Mouse (Mus musculus): Measurements from ENCODE around the gene Tmem35b.

Tmem35b gene

DNA sequence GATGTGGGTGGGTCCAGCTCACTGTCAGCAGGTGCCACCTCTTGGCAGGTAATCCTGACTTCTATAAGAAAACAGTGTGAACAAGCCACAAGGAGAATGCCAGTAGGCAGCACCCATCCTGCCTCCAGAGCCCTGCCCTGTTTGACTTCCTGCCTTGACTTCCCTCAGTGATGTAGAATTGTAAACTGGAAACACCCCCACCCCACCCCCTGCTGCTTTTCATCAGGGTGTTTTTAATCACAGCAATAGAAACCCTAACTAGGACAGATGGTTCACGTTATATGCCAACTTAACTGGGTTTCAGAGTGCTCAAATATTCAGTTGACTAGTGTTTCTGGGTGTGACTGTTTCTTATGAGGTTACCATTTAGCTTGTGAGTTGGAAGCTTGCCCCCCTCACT, 29.9 kb downstream of the Tmem35b start:
- Histone ChIP-seq H3K36me3 (ENCODE audit: insufficient read depth, low read length) (no peaks in the 10 kb centered on the region), H3K27me3 (ENCODE audit: insufficient read depth, low read length) (no peaks in the 10 kb centered on the region), H3K9me3 (ENCODE audit: low read length) (no peaks in the 10 kb centered on the region), H3K4me3 (replicated peaks; ENCODE audit: low read length) (no peak overlapping the region), H3K4me1 (replicated peaks; ENCODE audit: low read depth, low read length) (peaks cover 56% of the 10 kb centered on the region)
- TF ChIP-seq POU5F1 (IDR thresholded peaks at IDR 0.05; ENCODE audit: borderline replicate concordance, low read length) (no peak), CTCF (conservative IDR thresholded peaks at IDR 0.05; ENCODE audit: low read length) (no peak), NANOG (IDR thresholded peaks at IDR 0.05; ENCODE audit: borderline replicate concordance, low read length) (no peak; the same call in 1 of the 2 replicates)

DNA sequence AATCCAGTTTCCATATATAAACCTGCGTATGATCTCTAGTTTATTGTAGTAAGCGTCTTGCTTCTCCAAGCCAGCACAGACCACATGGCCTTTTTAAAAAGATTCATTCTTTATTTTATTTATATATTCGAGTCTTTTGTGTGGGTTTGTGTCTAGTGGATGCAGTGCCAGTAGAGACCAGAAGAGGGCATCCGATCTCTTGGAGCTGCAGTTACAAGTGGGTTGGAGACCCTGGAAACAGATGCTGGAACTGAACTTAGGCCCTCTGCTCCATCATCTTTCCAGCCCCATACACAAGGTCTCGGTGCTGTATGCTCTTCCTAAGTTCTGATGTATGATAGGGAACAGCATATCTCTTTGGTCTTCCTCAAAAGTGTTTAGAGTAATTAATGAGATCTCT, 32.3 kb downstream of the Tmem35b start:
- TF ChIP-seq NANOG (IDR thresholded peaks at IDR 0.05; ENCODE audit: borderline replicate concordance, low read length) (no peak), POU5F1 (IDR thresholded peaks at IDR 0.05; ENCODE audit: borderline replicate concordance, low read length) (no peak), CTCF (conservative IDR thresholded peaks at IDR 0.05; ENCODE audit: low read length) (peak; percentile 85)
- H3K4me3 ChIP-seq (replicated peaks; ENCODE audit: low read length): no peak overlapping the region
- H3K4me1 ChIP-seq (replicated peaks; ENCODE audit: low read depth, low read length): peaks cover 61% of the 10 kb centered on the region
- no peaks in the 10 kb centered on the region for H3K36me3 ChIP-seq (ENCODE audit: insufficient read depth, low read length)
- H3K27me3 ChIP-seq (ENCODE audit: insufficient read depth, low read length): peaks cover 2% of the 10 kb centered on the region; the same call in 1 of the 2 replicates
- H3K9me3 ChIP-seq (ENCODE audit: low read length): no peaks in the 10 kb centered on the region

- Histone ChIP-seq H3K9me3 (ENCODE audit: low read length) (no peaks in the 10 kb centered on the region), H3K4me1 (replicated peaks; ENCODE audit: low read depth, low read length) (peaks cover 50% of the 10 kb centered on the region), H3K36me3 (ENCODE audit: insufficient read depth, low read length) (no peaks in the 10 kb centered on the region), H3K4me3 (replicated peaks; ENCODE audit: low read length) (no peak overlapping the region), H3K27me3 (ENCODE audit: insufficient read depth, low read length) (peaks cover 10% of the 10 kb centered on the region; the same call in 1 of the 2 replicates)
- TF ChIP-seq CTCF (conservative IDR thresholded peaks at IDR 0.05; ENCODE audit: low read length) (no peak), NANOG (IDR thresholded peaks at IDR 0.05; ENCODE audit: borderline replicate concordance, low read length) (no peak), POU5F1 (IDR thresholded peaks at IDR 0.05; ENCODE audit: borderline replicate concordance, low read length) (no peak)
These were observed 34.3 kb downstream of the Tmem35b start for GRCm38 (mm10) chr4:127157746-127158145.

DNA sequence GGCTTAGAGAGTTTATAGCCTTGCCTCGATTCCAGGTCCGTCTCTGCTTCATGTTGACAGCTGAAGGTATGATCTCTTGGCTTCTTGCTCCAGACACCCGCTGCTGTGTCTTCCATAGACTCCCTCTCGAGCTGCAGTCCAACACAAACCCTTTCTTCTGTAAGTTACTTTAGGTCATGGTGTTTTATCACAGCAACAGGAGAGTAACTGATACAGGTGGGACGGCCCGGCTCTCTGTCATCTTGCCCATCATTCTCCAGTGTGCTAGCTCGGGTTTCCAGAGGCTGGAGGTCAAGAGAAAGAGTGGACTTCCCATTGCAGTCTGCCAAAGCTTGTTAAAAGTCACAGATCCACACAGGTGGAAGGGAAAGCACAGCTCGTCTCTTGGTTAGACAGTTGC, 40.4 kb downstream of the Tmem35b start:
- Histone ChIP-seq H3K9me3 (ENCODE audit: low read length) (no peaks in the 10 kb centered on the region), H3K4me3 (replicated peaks; ENCODE audit: low read length) (no peak overlapping the region), H3K27me3 (ENCODE audit: insufficient read depth, low read length) (peaks cover 39% of the 10 kb centered on the region), H3K36me3 (ENCODE audit: insufficient read depth, low read length) (no peaks in the 10 kb centered on the region), H3K4me1 (replicated peaks; ENCODE audit: low read depth, low read length) (peaks cover 17% of the 10 kb centered on the region)
- TF ChIP-seq CTCF (conservative IDR thresholded peaks at IDR 0.05; ENCODE audit: low read length) (no peak), NANOG (IDR thresholded peaks at IDR 0.05; ENCODE audit: borderline replicate concordance, low read length) (no peak), POU5F1 (IDR thresholded peaks at IDR 0.05; ENCODE audit: borderline replicate concordance, low read length) (no peak)

- Histone ChIP-seq H3K36me3 (ENCODE audit: insufficient read depth, low read length) (no peaks in the 10 kb centered on the region), H3K4me1 (replicated peaks; ENCODE audit: low read depth, low read length) (peaks cover 32% of the 10 kb centered on the region), H3K27me3 (ENCODE audit: insufficient read depth, low read length) (peaks cover 34% of the 10 kb centered on the region), H3K4me3 (replicated peaks; ENCODE audit: low read length) (no peak overlapping the region), H3K9me3 (ENCODE audit: low read length) (no peaks in the 10 kb centered on the region)
- no peak for TF ChIP-seq NANOG (IDR thresholded peaks at IDR 0.05; ENCODE audit: borderline replicate concordance, low read length)
- no peak for TF ChIP-seq POU5F1 (IDR thresholded peaks at IDR 0.05; ENCODE audit: borderline replicate concordance, low read length)
- no peak for TF ChIP-seq CTCF (conservative IDR thresholded peaks at IDR 0.05; ENCODE audit: low read length)
These were observed 43.6 kb downstream of the Tmem35b start for GRCm38 (mm10) chr4:127167096-127167495.

- peaks cover 34% of the 10 kb centered on the region for H3K27me3 ChIP-seq (ENCODE audit: insufficient read depth, low read length)
- H3K4me3 ChIP-seq (replicated peaks; ENCODE audit: low read length): peak overlapping the region; percentile 90
- H3K4me1 ChIP-seq (replicated peaks; ENCODE audit: low read depth, low read length): peaks cover 38% of the 10 kb centered on the region
- H3K36me3 ChIP-seq (ENCODE audit: insufficient read depth, low read length): no peaks in the 10 kb centered on the region
- TF ChIP-seq NANOG (IDR thresholded peaks at IDR 0.05; ENCODE audit: borderline replicate concordance, low read length): no peak
- no peak for TF ChIP-seq CTCF (conservative IDR thresholded peaks at IDR 0.05; ENCODE audit: low read length)
- TF ChIP-seq POU5F1 (IDR thresholded peaks at IDR 0.05; ENCODE audit: borderline replicate concordance, low read length): no peak
- no peaks in the 10 kb centered on the region for H3K9me3 ChIP-seq (ENCODE audit: low read length)
These were observed 44.2 kb downstream of the Tmem35b start for GRCm38 (mm10) chr4:127167731-127168130.

- Histone ChIP-seq H3K27me3 (ENCODE audit: insufficient read depth, low read length) (peaks cover 34% of the 10 kb centered on the region), H3K4me1 (replicated peaks; ENCODE audit: low read depth, low read length) (peaks cover 44% of the 10 kb centered on the region), H3K4me3 (replicated peaks; ENCODE audit: low read length) (peak overlapping the region; percentile 90), H3K9me3 (ENCODE audit: low read length) (no peaks in the 10 kb centered on the region), H3K36me3 (ENCODE audit: insufficient read depth, low read length) (no peaks in the 10 kb centered on the region)
- TF ChIP-seq POU5F1 (IDR thresholded peaks at IDR 0.05; ENCODE audit: borderline replicate concordance, low read length) (no peak), CTCF (conservative IDR thresholded peaks at IDR 0.05; ENCODE audit: low read length) (no peak), NANOG (IDR thresholded peaks at IDR 0.05; ENCODE audit: borderline replicate concordance, low read length) (no peak)
These were observed 44.9 kb downstream of the Tmem35b start for GRCm38 (mm10) chr4:127168211-127168913.

- H3K9me3 ChIP-seq (ENCODE audit: low read length): no peaks in the 10 kb centered on the region
- H3K4me3 ChIP-seq (replicated peaks; ENCODE audit: low read length): peak within 1 kb of the TSS; percentile 90
- no peaks in the 10 kb centered on the region for H3K36me3 ChIP-seq (ENCODE audit: insufficient read depth, low read length)
- peaks cover 50% of the 10 kb centered on the region for H3K4me1 ChIP-seq (replicated peaks; ENCODE audit: low read depth, low read length)
- TF ChIP-seq CTCF (conservative IDR thresholded peaks at IDR 0.05; ENCODE audit: low read length) (no peak), POU5F1 (IDR thresholded peaks at IDR 0.05; ENCODE audit: borderline replicate concordance, low read length) (no peak), NANOG (IDR thresholded peaks at IDR 0.05; ENCODE audit: borderline replicate concordance, low read length) (no peak)
- peaks cover 31% of the 10 kb centered on the region for H3K27me3 ChIP-seq (ENCODE audit: insufficient read depth, low read length)
These were observed 45.4 kb downstream of the Tmem35b start, which contains the start of gene Dlgap3 for GRCm38 (mm10) chr4:127168914-127169345. Gene Dlgap3 (plus strand): TSS chr4:127169204.

Data from E14TG2a.4 (cell line).